Mouse (Mus musculus) embryonic facial prominence, embryonic 12.5 days (tissue): ENCODE measurements at regions not wholly inside any gene's neighbourhood (a gene's known extent, or its start where the extent isn't known, plus 50 kb on each side); places are given as distances from the start of the nearest gene placed in this dataset.
A peak's percentile ranks its signal among the peaks of the same experiment; 100 is the strongest.

ENCODE experiments used
- ATAC-seq: fragments of 200-750 bp; cut with Nextera tagmentation; 2 replicates; pipeline ENCODE4 v1.8.0; 2017; ENCODE audit not compliant: insufficient number of reproducible peaks, insufficient read depth, low FRiP score, low TSS enrichment
- H3K27ac ChIP-seq: fragments of 300-500 bp; sonication (generic); 2 replicates; pipeline ENCODE4 v1.5.1; 2016; ENCODE audit warnings: mild to moderate bottlenecking
- H3K27me3 ChIP-seq: fragments of 300-500 bp; sonication (generic); 2 replicates; pipeline ENCODE4 v1.6.1; 2016; ENCODE audit warnings: mild to moderate bottlenecking, moderate library complexity
- H3K36me3 ChIP-seq: fragments of 300-500 bp; sonication (generic); 2 replicates; pipeline ENCODE4 v1.6.1; 2016; ENCODE audit warnings: mild to moderate bottlenecking
- H3K4me1 ChIP-seq: fragments of 300-500 bp; sonication (generic); 2 replicates; pipeline ENCODE4 v1.6.1; 2016
- H3K4me2 ChIP-seq: fragments of 300-500 bp; sonication (generic); replicated peaks from 2 replicates; pipeline ENCODE4 v1.6.1; 2016; ENCODE audit warnings: mild to moderate bottlenecking, moderate library complexity
- H3K4me3 ChIP-seq: fragments of 300-500 bp; sonication (generic); 2 replicates; pipeline ENCODE4 v1.5.1; 2016; ENCODE audit warnings: mild to moderate bottlenecking
- H3K9ac ChIP-seq: fragments of 300-500 bp; sonication (generic); 2 replicates; pipeline ENCODE4 v1.6.1; 2016; ENCODE audit warnings: mild to moderate bottlenecking, moderate library complexity
- H3K9me3 ChIP-seq: fragments of 300-500 bp; sonication (generic); 2 replicates; pipeline ENCODE4 v1.6.1; 2016; ENCODE audit warnings: mild to moderate bottlenecking, moderate library complexity
- WGBS: fragments of 180-500 bp; shearing (Covaris S2); methylation state at CpG from one replicate; pipeline ENCODE4 v1.1.7; 2016; 5-methylcytosine and 5-hydroxymethylcytosine counted together

- no peak for ATAC-seq
- Histone ChIP-seq H3K27me3 (no peaks in the 10 kb centered on the region), H3K4me3 (no peak overlapping the region), H3K36me3 (no peaks in the 10 kb centered on the region), H3K27ac (no peak overlapping the region), H3K9me3 (no peaks in the 10 kb centered on the region), H3K9ac (no peak overlapping the region), H3K4me1 (no peaks in the 10 kb centered on the region), H3K4me2 (no peak overlapping the region)
- WGBS, result 48% methylated on average over 5 of the region's 5 CpGs
These were observed 128.9 kb downstream of the 4933412E24Rik start for GRCm38 (mm10) chr15:59887381-59888130.

- no peaks in the 10 kb centered on the region for H3K9me3 ChIP-seq
- H3K4me3 ChIP-seq, result no peak overlapping the region
- no peak for ATAC-seq
- no peaks in the 10 kb centered on the region for H3K27me3 ChIP-seq
- no peaks in the 10 kb centered on the region for H3K4me1 ChIP-seq
- no peak overlapping the region for H3K4me2 ChIP-seq
- no peaks in the 10 kb centered on the region for H3K36me3 ChIP-seq
- no peak overlapping the region for H3K9ac ChIP-seq
- WGBS, result 80% methylated on average over 2 of the region's 2 CpGs
- H3K27ac ChIP-seq, result no peak overlapping the region
These were observed 130.4 kb downstream of the 4933412E24Rik start for GRCm38 (mm10) chr15:59886036-59886435.

GRCm38 (mm10) chr15:59882444-59882843 lies 134.0 kb downstream of the 4933412E24Rik start:
- Histone ChIP-seq H3K9ac (no peak overlapping the region), H3K27me3 (no peaks in the 10 kb centered on the region), H3K9me3 (no peaks in the 10 kb centered on the region), H3K36me3 (no peaks in the 10 kb centered on the region), H3K4me3 (no peak overlapping the region), H3K27ac (no peak overlapping the region), H3K4me2 (no peak overlapping the region), H3K4me1 (no peaks in the 10 kb centered on the region)
- ATAC-seq, result no peak
- 71% methylated on average over 5 of the region's 5 CpGs for WGBS

- Histone ChIP-seq H3K27me3 (no peaks in the 10 kb centered on the region), H3K27ac (no peak overlapping the region), H3K36me3 (no peaks in the 10 kb centered on the region), H3K9ac (no peak overlapping the region), H3K4me2 (no peak overlapping the region), H3K4me3 (no peak overlapping the region), H3K4me1 (no peaks in the 10 kb centered on the region), H3K9me3 (no peaks in the 10 kb centered on the region)
- ATAC-seq, result no peak
- WGBS, result 90% methylated on average over 5 of the region's 5 CpGs
These were observed 136.0 kb downstream of the 4933412E24Rik start for GRCm38 (mm10) chr15:59880426-59880825.

- Histone ChIP-seq H3K9ac (no peak overlapping the region), H3K36me3 (no peaks in the 10 kb centered on the region), H3K4me3 (no peak overlapping the region), H3K27me3 (no peaks in the 10 kb centered on the region), H3K9me3 (no peaks in the 10 kb centered on the region), H3K4me1 (no peaks in the 10 kb centered on the region), H3K27ac (no peak overlapping the region), H3K4me2 (no peak overlapping the region)
- no peak for ATAC-seq
- WGBS, result 85% methylated on average over 4 of the region's 4 CpGs
These were observed 137.1 kb downstream of the 4933412E24Rik start for GRCm38 (mm10) chr15:59879311-59879710.

GRCm38 (mm10) chr15:59876279-59876742 lies 140.1 kb downstream of the 4933412E24Rik start:
- no peak overlapping the region for H3K9ac ChIP-seq

GRCm38 (mm10) chr15:59866701-59867100 lies 149.7 kb downstream of the 4933412E24Rik start:
- Histone ChIP-seq H3K9me3 (no peaks in the 10 kb centered on the region), H3K27me3 (no peaks in the 10 kb centered on the region), H3K36me3 (no peaks in the 10 kb centered on the region), H3K27ac (no peak overlapping the region), H3K9ac (no peak overlapping the region), H3K4me1 (no peaks in the 10 kb centered on the region), H3K4me3 (no peak overlapping the region), H3K4me2 (no peak overlapping the region)
- no peak for ATAC-seq
- 85% methylated on average over 8 of the region's 8 CpGs for WGBS

More at GRCm38 (mm10) chr15:59876279-59876742, 140.1 kb downstream of the 4933412E24Rik start:
- Histone ChIP-seq H3K4me1 (no peaks in the 10 kb centered on the region), H3K4me2 (no peak overlapping the region), H3K36me3 (no peaks in the 10 kb centered on the region), H3K27ac (no peak overlapping the region), H3K27me3 (no peaks in the 10 kb centered on the region), H3K4me3 (no peak overlapping the region), H3K9me3 (no peaks in the 10 kb centered on the region)
- no peak for ATAC-seq
- WGBS, result 68% methylated on average over 7 of the region's 7 CpGs

- Histone ChIP-seq H3K4me3 (no peak overlapping the region), H3K27me3 (no peaks in the 10 kb centered on the region), H3K9me3 (no peaks in the 10 kb centered on the region), H3K4me2 (0 out of 2 replicates have a peak overlapping the region, but pooled peaks have one; percentile 18), H3K9ac (no peak overlapping the region), H3K27ac (no peak overlapping the region), H3K36me3 (no peaks in the 10 kb centered on the region), H3K4me1 (no peaks in the 10 kb centered on the region)
- 45% methylated on average over 18 of the region's 18 CpGs for WGBS
- no peak for ATAC-seq
These were observed 151.5 kb downstream of the 4933412E24Rik start for GRCm38 (mm10) chr15:59864746-59865499.

GRCm38 (mm10) chr15:59852271-59853000 lies 164.0 kb downstream of the 4933412E24Rik start:
- 78% methylated on average over 12 of the region's 12 CpGs for WGBS
- H3K4me3 ChIP-seq, result no peak overlapping the region
- ATAC-seq, result no peak
- H3K4me2 ChIP-seq, result no peak overlapping the region
- no peak overlapping the region for H3K9ac ChIP-seq
- H3K4me1 ChIP-seq, result no peaks in the 10 kb centered on the region
- no peaks in the 10 kb centered on the region for H3K27me3 ChIP-seq
- no peak overlapping the region for H3K27ac ChIP-seq
- no peaks in the 10 kb centered on the region for H3K9me3 ChIP-seq
- no peaks in the 10 kb centered on the region for H3K36me3 ChIP-seq

- no peak for ATAC-seq
- no peaks in the 10 kb centered on the region for H3K9me3 ChIP-seq
- H3K27ac ChIP-seq, result no peak overlapping the region
- H3K4me3 ChIP-seq, result no peak overlapping the region
- no peaks in the 10 kb centered on the region for H3K36me3 ChIP-seq
- no peak overlapping the region for H3K9ac ChIP-seq
- H3K4me2 ChIP-seq, result no peak overlapping the region
- H3K27me3 ChIP-seq, result no peaks in the 10 kb centered on the region
- 73% methylated on average over 7 of the region's 7 CpGs for WGBS
- H3K4me1 ChIP-seq, result no peaks in the 10 kb centered on the region
These were observed 171.2 kb downstream of the 4933412E24Rik start for GRCm38 (mm10) chr15:59845158-59845739.

- Histone ChIP-seq H3K27me3 (no peaks in the 10 kb centered on the region), H3K4me3 (no peak overlapping the region), H3K9ac (no peak overlapping the region), H3K4me2 (no peak overlapping the region), H3K36me3 (no peaks in the 10 kb centered on the region), H3K9me3 (no peaks in the 10 kb centered on the region), H3K27ac (no peak overlapping the region), H3K4me1 (no peaks in the 10 kb centered on the region)
- WGBS, result 83% methylated on average over 5 of the region's 5 CpGs
- no peak for ATAC-seq
These were observed 179.8 kb downstream of the 4933412E24Rik start for GRCm38 (mm10) chr15:59836631-59837030.
